Mouse (Mus musculus): ENCODE results near the gene Rasgef1b.

- TF ChIP-seq CTCF (IDR thresholded peaks at IDR 0.05; ENCODE audit: borderline replicate concordance, control insufficient read depth, extremely low read depth, insufficient read depth, low read length, poor library complexity) (no peak), POLR2A (IDR thresholded peaks at IDR 0.05; ENCODE audit: control insufficient read depth, extremely low read depth, insufficient read depth, low read length, poor library complexity) (no peak)
These were observed 481.4 kb downstream of the Rasgef1b start for GRCm38 (mm10) chr5:99247441-99247840.
